Mouse (Mus musculus): ENCODE measurements at regions not wholly inside any gene's neighbourhood (a gene's known extent, or its start where the extent isn't known, plus 50 kb on each side); places are given as distances from the start of the nearest gene placed in this dataset.

DNA sequence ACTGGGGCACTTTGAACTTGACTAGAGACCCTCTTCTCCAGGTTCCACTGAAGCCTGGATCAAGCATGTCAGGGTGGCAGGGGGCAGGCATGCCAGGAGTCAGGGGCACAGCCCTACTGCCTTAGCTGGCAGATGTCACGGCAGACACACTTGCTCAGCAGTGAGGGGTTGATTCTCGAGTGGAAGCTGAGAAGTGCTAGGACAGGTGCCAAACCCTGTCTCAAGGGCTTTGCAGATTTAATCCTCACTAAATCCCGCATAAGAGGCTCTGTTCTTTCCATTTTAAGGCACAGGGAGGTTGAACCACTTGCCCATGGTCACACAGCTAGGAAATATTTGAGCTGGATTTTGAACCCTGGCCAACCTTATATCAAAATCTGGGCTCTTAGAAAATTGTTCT, 223.5 kb upstream of the Mvb12b start:
- DNase-seq (ENCODE audit: inconsistent ontology term): no peak

GRCm38 (mm10) chr2:34110582-34110981, 222.8 kb upstream of the Mvb12b start:
- DNase-seq (ENCODE audit: inconsistent ontology term): no peak

DNA sequence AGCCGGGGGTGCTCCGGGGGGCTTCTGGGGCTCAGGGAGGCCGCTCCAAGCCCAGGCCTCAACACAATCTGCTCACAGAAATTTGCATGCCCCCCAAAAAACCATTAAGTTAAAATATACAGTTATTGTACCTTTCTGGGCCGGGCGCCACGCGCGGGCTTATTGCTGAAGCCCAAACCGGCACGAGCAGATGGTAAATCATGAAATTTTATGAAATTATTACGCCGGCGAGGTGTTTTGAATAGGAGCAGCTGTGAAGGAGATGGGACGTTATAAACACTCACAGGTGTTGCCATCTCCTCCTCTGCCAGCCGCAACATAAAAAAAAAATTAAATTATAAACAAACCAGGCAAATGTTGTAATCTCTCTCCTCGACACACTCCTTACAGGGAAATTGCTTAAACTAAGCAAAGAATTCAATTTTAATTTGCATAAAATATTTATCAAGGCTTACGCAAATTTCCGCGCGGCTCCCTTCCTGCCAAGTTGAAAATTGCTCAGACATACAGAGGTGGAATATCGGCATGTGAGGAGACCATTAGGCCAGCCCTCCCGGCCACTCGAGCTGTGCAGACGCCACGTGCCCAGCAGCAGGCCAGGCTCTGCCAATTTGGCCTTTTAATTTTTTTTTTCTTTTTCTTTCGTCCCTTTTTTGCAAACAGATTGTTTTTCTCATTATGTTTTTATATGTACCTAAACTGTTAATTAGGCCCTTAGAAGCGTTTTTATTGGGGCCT, 220.0 kb upstream of the Mvb12b start:
- no peak for DNase-seq (ENCODE audit: inconsistent ontology term)

DNA sequence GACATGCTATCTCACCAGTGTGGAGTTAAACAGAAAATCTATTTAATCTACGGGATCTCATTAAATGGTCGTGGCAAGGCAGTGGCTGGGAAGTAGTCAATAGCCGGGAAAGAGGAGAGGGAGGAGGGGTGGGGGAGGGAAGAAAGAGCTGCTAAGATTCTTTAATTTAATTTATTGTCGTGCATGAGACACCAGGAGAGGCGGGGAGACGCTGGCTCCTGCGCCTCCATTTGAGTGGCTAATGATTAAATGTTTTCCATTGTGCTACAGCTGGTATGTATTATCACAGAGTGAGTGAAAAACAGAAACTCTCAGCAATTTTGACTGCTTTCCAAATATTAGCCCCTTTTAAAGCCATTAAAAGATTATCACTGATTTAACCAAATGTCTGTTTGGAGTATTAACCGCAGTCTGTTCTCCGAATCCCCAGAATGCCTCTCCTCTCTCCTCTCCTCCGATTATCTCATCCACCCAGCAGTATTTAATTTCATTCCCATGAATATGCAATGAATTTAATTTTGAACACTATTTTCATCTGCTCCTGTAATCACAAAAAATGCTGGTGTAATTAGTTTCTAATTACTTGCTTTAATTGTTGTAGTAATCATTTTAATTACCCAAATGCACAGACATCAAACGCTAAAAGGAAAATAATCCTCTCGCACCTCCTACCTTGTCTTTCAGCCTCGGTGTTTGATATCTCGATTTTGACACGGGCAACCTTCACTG, 219.3 kb upstream of the Mvb12b start:
- peak; percentile 37 for DNase-seq (ENCODE audit: inconsistent ontology term)

- no peak for DNase-seq (ENCODE audit: inconsistent ontology term)
Measured at GRCm38 (mm10) chr2:34106245-34106644, 218.5 kb upstream of the Mvb12b start.

DNA sequence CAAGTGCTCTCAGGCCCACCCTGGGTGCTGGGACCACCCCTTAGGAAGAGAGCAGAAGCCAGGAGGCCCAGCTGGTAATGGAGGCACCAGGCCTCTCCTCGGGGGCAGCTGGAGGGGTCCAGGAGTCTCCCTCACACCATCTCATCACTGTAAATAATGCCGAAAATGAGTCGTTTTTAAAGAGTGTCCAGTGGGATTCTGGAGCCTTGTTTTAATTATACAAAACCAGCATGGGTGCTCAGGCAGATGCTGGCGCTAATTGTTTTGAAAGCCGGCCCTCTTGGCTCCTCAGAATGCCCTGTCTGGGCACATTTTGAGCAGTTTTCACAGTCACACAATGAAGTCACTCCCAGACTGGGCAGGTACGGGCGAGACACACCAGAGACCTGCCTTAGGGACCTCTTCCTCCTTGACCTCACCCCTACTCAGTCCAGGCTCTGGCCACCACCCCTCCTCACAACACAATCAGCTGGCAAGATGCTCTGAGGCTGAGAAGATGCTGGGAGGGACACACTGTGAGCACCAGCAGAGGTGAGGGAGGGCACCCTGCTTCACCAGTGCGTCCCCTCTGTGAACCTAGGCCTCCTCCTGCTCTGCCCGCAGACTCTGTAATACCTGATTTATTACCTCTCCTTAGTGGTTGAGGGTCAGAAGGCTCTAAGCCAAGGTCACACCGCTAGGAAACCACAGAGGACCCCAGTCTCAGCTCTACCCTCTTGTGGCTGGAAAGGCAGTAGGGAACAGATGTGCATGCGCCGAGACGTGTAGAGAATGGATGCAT, 217.7 kb upstream of the Mvb12b start:
- no peak for DNase-seq (ENCODE audit: inconsistent ontology term)

GRCm38 (mm10) chr2:34098004-34098547, 210.3 kb upstream of the Mvb12b start:
- no peak for DNase-seq (ENCODE audit: inconsistent ontology term)

DNA sequence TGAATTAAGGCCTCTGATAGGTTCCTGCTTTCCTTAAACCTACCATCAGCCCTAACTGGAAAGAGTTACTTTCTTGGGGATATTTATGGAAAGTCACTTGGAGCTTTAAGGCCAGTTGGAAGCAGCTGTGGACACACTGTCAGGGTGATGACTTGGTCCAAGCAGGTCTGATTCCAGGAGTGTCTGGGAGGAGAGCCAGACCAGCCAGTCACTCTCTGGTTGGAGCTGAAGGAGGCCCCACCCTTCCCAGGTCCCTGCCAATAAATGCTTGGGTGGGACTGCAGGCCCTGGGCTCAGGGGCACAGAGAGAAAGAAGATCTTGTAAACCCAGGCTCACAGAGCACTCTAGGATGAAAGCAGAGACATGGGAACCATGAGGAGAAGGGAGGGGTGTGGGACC, 208.8 kb upstream of the Mvb12b start:
- DNase-seq (ENCODE audit: inconsistent ontology term): no peak

- DNase-seq (ENCODE audit: inconsistent ontology term): no peak
Measured at GRCm38 (mm10) chr2:34088832-34089231, 201.1 kb upstream of the Mvb12b start.

DNA sequence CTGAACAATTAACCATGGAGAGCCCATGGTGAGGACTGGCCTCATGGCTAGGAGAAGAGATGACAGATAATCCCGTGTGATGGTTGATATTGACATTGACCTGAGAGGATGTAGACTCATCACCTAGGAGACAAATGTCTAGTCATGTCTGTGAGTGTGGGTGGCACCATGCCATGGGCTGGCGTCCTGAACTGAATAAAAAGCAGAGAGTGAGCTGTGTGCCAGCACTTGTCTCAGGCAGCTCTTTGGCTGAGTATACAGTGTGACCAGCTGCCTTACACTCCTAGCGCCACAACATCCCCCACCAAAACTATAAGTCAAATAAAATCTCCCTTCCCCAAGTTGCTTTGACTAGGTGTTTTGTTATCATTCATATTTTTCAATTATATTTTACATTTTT, 198.4 kb upstream of the Mvb12b start:
- peak; percentile 6 for DNase-seq (ENCODE audit: inconsistent ontology term)

DNA sequence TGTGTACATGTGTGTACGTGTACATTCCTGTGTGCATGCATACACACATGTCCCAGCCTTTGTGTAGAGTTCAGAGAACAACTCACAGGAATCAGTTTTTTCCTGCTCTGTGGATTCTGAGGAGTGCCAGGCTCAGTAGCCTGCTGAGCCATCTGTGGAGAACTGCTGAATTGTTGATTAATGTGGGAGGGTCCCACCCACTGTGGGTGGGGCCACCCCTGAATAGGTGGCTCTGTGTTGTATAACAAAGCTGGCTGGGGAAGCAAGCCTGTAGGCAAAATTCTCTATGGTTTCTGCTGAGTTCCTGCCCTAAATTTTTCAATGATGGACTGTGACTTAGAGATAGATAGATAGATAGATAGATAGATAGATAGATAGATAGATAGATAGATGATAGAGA, 196.8 kb upstream of the Mvb12b start:
- DNase-seq (ENCODE audit: inconsistent ontology term): peak; percentile 66

GRCm38 (mm10) chr2:34082486-34082885, 194.7 kb upstream of the Mvb12b start:
- no peak for DNase-seq (ENCODE audit: inconsistent ontology term)

GRCm38 (mm10) chr2:34080176-34080575, 192.4 kb upstream of the Mvb12b start:
- no peak for DNase-seq (ENCODE audit: inconsistent ontology term)

DNA sequence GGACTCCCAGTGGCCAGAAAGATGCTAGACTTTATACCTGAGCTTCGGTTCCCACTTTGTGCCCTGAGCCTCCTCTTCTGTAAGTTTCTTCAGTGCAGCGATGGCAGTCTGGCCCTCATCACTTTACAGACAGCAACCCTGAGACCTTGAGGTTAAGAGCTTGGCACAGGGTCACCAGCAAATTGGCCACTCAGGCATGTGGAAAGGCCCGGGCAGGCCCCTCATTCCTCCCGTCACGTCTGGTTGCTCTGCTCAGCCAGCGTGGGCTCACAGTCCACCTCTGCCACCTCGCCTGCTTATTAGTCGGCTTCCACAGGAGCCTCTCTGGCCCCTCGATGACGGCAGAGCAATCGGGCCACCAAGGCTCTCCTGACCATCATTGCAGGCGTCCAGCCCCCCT, 191.5 kb upstream of the Mvb12b start:
- DNase-seq (ENCODE audit: inconsistent ontology term): no peak

GRCm38 (mm10) chr2:34078875-34079262, 191.1 kb upstream of the Mvb12b start:
- no peak for DNase-seq (ENCODE audit: inconsistent ontology term)

DNA sequence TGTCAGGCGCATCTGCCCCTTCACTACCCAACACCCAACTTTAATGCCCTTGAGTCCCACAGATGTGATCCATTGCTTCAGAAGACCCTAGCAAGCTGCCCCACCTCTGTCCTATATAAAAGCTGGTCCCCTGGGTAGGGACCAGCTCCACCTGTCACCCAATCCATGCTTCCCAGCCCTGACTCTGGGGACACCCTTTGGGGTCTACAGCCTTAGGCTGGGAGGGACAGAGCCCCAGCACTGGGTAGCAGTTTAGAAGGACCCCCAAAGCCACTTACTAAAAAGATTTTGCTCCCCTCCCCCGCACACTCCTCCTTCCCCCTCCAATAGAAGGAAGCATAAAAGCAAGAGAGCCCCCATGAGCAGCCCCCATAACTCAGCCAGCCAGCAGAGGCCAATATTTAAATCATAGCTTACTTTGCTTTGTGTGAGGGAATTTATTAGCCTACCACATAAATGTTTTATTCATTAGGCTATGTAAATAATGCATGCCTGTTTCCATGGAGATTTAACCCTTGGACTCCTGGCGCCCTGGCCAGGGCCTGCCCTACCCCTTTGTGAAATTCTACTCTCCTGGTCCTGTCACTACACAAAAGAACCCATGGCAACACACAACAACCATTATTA, 190.6 kb upstream of the Mvb12b start:
- no peak for DNase-seq (ENCODE audit: inconsistent ontology term)

GRCm38 (mm10) chr2:34076346-34076745, 188.6 kb upstream of the Mvb12b start:
- DNase-seq (ENCODE audit: inconsistent ontology term): no peak

DNA sequence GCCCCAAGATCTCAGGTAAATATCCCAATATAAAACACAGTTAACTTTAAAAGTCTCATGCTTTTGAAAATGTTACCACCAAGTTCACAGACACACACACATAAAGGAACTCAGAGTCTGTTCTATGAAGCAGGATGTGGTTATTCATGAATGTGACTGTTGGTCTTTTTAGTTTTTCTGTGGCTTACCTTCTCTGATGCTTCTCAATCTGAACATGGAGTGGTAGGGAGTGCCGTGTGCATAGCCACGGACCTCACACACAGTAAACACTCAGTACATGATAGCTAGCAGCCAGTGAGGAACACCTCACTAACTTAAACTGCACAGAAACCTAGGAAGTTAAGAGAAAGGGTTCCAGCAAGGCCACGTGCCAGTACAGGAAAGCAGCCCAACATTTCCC, 186.3 kb upstream of the Mvb12b start:
- DNase-seq (ENCODE audit: inconsistent ontology term): no peak

GRCm38 (mm10) chr2:34065592-34065991, 177.8 kb upstream of the Mvb12b start:
- no peak for DNase-seq (ENCODE audit: inconsistent ontology term)

DNA sequence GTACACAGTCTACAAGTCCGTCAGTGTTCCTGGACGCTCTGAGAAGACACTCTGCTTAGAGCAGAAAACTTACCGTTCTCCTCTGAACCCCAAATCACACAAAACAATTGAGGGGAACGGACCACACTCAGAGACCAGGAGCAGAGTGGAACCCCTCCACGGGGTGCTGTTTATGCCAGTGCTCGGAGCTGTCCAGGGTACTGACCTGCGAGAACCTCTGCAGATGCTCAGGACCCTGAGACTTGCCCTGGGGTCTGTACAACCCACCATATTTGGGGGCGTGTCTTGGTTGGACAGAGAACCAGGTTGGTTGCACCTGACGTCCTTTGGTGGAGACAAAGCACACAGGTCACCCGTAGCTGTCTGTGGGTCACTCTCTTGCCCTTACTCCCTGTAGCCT, 177.3 kb upstream of the Mvb12b start:
- peak; percentile 7 for DNase-seq (ENCODE audit: inconsistent ontology term)

GRCm38 (mm10) chr2:34056552-34056951, 168.8 kb upstream of the Mvb12b start:
- DNase-seq (ENCODE audit: inconsistent ontology term): no peak

DNA sequence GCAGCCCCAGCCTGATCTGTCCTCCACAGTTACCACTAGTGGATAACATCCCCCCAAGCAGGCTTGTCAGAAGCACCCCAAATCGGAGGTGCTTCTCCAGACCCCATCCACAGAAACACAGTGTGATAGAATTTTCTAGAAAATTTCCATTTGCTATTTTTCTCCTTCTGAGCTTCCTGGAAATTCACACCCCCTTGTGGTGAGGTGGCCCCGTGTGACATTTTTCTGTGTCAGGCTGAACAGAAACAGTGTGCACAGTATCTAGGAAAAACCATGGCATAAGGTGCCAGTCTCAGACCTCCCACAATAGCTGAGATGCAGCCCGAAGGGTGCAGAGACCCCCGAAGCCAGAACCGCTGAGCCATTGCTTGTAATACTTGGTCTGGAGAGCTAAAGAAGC, 155.3 kb upstream of the Mvb12b start:
- no peak for DNase-seq (ENCODE audit: inconsistent ontology term)
